Mouse (Mus musculus) spleen, postnatal 10 days (tissue): Measurements from ENCODE around the gene Gm42742.

Experiments used
- DNase-seq, 2 experiments: peaks; one replicate each; pipeline ENCODE4 v3.0.0; 2021 to 2022; ENCODE audit warnings: low spot score in 2 of 2

The Gm42742 gene

GRCm38 (mm10) chr7:127020901-127021562 lies at the start of gene Gm42742, which contains the start of gene Prrt2:
TSS of gene Gm42742 (minus strand) at chr7:127021097.
TSS of gene Prrt2 (minus strand) at chr7:127021211.
- peak in 1 of 2 experiments; percentile 58 for DNase-seq

- DNase-seq: no peak
These were observed 45.4 kb upstream of the Gm42742 start for GRCm38 (mm10) chr7:127066317-127066716.

GRCm38 (mm10) chr7:127065538-127065937 lies 44.6 kb upstream of the Gm42742 start:
- no peak for DNase-seq

GRCm38 (mm10) chr7:127055026-127055585 lies 34.2 kb upstream of the Gm42742 start:
- DNase-seq: no peak

- DNase-seq: peak; percentile 94
These were observed 21.2 kb upstream of the Gm42742 start, which contains the start of gene Kif22 for GRCm38 (mm10) chr7:127041851-127042672. TSS of gene Kif22 (minus strand) at chr7:127042471.

GRCm38 (mm10) chr7:127031244-127031643 lies 10.3 kb upstream of the Gm42742 start:
- DNase-seq: no peak

- no peak for DNase-seq
These were observed 9.3 kb upstream of the Gm42742 start for GRCm38 (mm10) chr7:127030172-127030571.

GRCm38 (mm10) chr7:127027885-127028284 lies 7.0 kb upstream of the Gm42742 start:
- no peak for DNase-seq

GRCm38 (mm10) chr7:127026984-127027726 lies 6.3 kb upstream of the Gm42742 start, which contains the start of gene Maz:
TSS of gene Maz (minus strand) at chr7:127027037.
- peak; percentile 98 to 99 for DNase-seq

GRCm38 (mm10) chr7:127026616-127026983 lies 5.7 kb upstream of the Gm42742 start:
- DNase-seq: peak in 1 of 2 experiments; percentile 90

- DNase-seq: peak; percentile 78 to 80
These were observed 5.3 kb upstream of the Gm42742 start for GRCm38 (mm10) chr7:127026161-127026600.

- DNase-seq: peak; percentile 74 to 80
These were observed 4.8 kb upstream of the Gm42742 start for GRCm38 (mm10) chr7:127025556-127026160.

GRCm38 (mm10) chr7:127024755-127025555 lies 4.1 kb upstream of the Gm42742 start:
- DNase-seq: peak in 1 of 2 experiments; percentile 85

GRCm38 (mm10) chr7:127023896-127024690 lies 3.2 kb upstream of the Gm42742 start:
- DNase-seq: peak in 1 of 2 experiments; percentile 48

- peak in 1 of 2 experiments; percentile 20 for DNase-seq
These were observed 2.4 kb upstream of the Gm42742 start for GRCm38 (mm10) chr7:127023272-127023691.

GRCm38 (mm10) chr7:127022528-127023271 lies 1.8 kb upstream of the Gm42742 start:
- no peak for DNase-seq

- no peak for DNase-seq
These were observed 948 bp upstream of the Gm42742 start for GRCm38 (mm10) chr7:127021563-127022527.
